Mouse (Mus musculus): ENCODE data around the gene Krtap16-1. TPM values are rescaled to one million over a fixed set of nuclear protein-coding genes. Genes with fewer than 3 reads are reported as not detected.

Krtap16-1 gene
- polyA plus RNA-seq, 1 experiment from 2014 or later, result not detected

GRCm38 (mm10) chr11:99937751-99938264 lies 48.6 kb downstream of the Krtap16-1 start:
- no peak overlapping the region for H3K4me2 ChIP-seq
- ATAC-seq (ENCODE audit: insufficient number of reproducible peaks, insufficient read depth, low FRiP score, low TSS enrichment, low read depth), result no peak
- no peaks in the 10 kb centered on the region for H3K36me3 ChIP-seq
- H3K4me1 ChIP-seq, result no peaks in the 10 kb centered on the region
- no peak overlapping the region for H3K9ac ChIP-seq
- no peak overlapping the region for H3K4me3 ChIP-seq
- H3K27ac ChIP-seq, result no peak overlapping the region
- WGBS, result 81% methylated on average over 9 of the region's 9 CpGs
- no peaks in the 10 kb centered on the region for H3K27me3 ChIP-seq
- no peaks in the 10 kb centered on the region for H3K9me3 ChIP-seq

- H3K4me3 ChIP-seq, result no peak within 1 kb of the TSS
- no peaks in the 10 kb centered on the region for H3K4me1 ChIP-seq
- no peaks in the 10 kb centered on the region for H3K9me3 ChIP-seq
- H3K4me2 ChIP-seq, result no peak within 1 kb of the TSS
- WGBS, result 90% methylated on average over 1 of the region's 1 CpGs
- H3K27ac ChIP-seq, result no peak within 1 kb of the TSS
- no peak within 1 kb of the TSS for H3K9ac ChIP-seq
- H3K36me3 ChIP-seq, result no peaks in the 10 kb centered on the region
- H3K27me3 ChIP-seq, result 0 out of 2 replicates have a peak, but pooled peaks cover 6% of the 10 kb centered on the region
- ATAC-seq (ENCODE audit: insufficient number of reproducible peaks, insufficient read depth, low FRiP score, low TSS enrichment, low read depth), result no peak
Observed at GRCm38 (mm10) chr11:99935991-99936390, 50.4 kb downstream of the Krtap16-1 start, which contains the start of gene Krtap31-2. Krtap31-2 (plus strand) TSS chr11:99936291.

Other genes with a start within 250 kb of the Krtap16-1 start
- not detected in 2 replicates for gene Gm11595, start 213.7 kb downstream of the Krtap16-1 start, polyA plus RNA-seq (2015; fragmentation: Nextera tagmentation; extraction: Ambion mirVana)
- gene Krtap4-8, start 205.9 kb downstream of the Krtap16-1 start, polyA plus RNA-seq (2015; fragmentation: Nextera tagmentation; extraction: Ambion mirVana), result not detected in 2 replicates
- gene Krtap4-9, start 201.4 kb downstream of the Krtap16-1 start, polyA plus RNA-seq (2015; fragmentation: Nextera tagmentation; extraction: Ambion mirVana), result not detected in 2 replicates
- not detected in 2 replicates for gene Gm11596, start 193.1 kb downstream of the Krtap16-1 start, polyA plus RNA-seq (2015; fragmentation: Nextera tagmentation; extraction: Ambion mirVana)
- not detected in 2 replicates for gene Gm11569, start 187.7 kb downstream of the Krtap16-1 start, polyA plus RNA-seq (2015; fragmentation: Nextera tagmentation; extraction: Ambion mirVana)
- gene Gm11554, start 182.2 kb downstream of the Krtap16-1 start, polyA plus RNA-seq (2015; fragmentation: Nextera tagmentation; extraction: Ambion mirVana), result not detected in 2 replicates
- not detected in 2 replicates for gene Krtap4-13, start 176.7 kb downstream of the Krtap16-1 start, polyA plus RNA-seq (2015; fragmentation: Nextera tagmentation; extraction: Ambion mirVana)
- not detected in 2 replicates for gene Gm11564, start 170.9 kb downstream of the Krtap16-1 start, polyA plus RNA-seq (2015; fragmentation: Nextera tagmentation; extraction: Ambion mirVana)
- not detected in 2 replicates for gene 2300003K06Rik, start 148.5 kb downstream of the Krtap16-1 start, polyA plus RNA-seq (2015; fragmentation: Nextera tagmentation; extraction: Ambion mirVana)
- not detected in 2 replicates for gene Krtap4-16, start 135.0 kb downstream of the Krtap16-1 start, polyA plus RNA-seq (2015; fragmentation: Nextera tagmentation; extraction: Ambion mirVana)
- not detected in 2 replicates for gene Gm11568, start 128.7 kb downstream of the Krtap16-1 start, polyA plus RNA-seq (2015; fragmentation: Nextera tagmentation; extraction: Ambion mirVana)
- not detected in 2 replicates for gene Gm11559, start 122.1 kb downstream of the Krtap16-1 start, polyA plus RNA-seq (2015; fragmentation: Nextera tagmentation; extraction: Ambion mirVana)
- not detected in 2 replicates for gene Krtap9-1, start 113.2 kb downstream of the Krtap16-1 start, polyA plus RNA-seq (2015; fragmentation: Nextera tagmentation; extraction: Ambion mirVana)
- gene Gm11567, start 107.4 kb downstream of the Krtap16-1 start, polyA plus RNA-seq (2015; fragmentation: Nextera tagmentation; extraction: Ambion mirVana), result not detected in 2 replicates
- not detected in 2 replicates for gene Krtap31-1, start 78.7 kb downstream of the Krtap16-1 start, polyA plus RNA-seq (2015; fragmentation: Nextera tagmentation; extraction: Ambion mirVana)
- not detected in 2 replicates for gene Gm11565, start 71.8 kb downstream of the Krtap16-1 start, polyA plus RNA-seq (2015; fragmentation: Nextera tagmentation; extraction: Ambion mirVana)
- not detected in 2 replicates for gene Krtap31-2, start 50.3 kb downstream of the Krtap16-1 start, polyA plus RNA-seq (2015; fragmentation: Nextera tagmentation; extraction: Ambion mirVana)
- gene Krtap9-5, start 38.1 kb downstream of the Krtap16-1 start, polyA plus RNA-seq (2015; fragmentation: Nextera tagmentation; extraction: Ambion mirVana), result not detected in 2 replicates
- gene Krtap29-1, start 7.5 kb downstream of the Krtap16-1 start, polyA plus RNA-seq (2015; fragmentation: Nextera tagmentation; extraction: Ambion mirVana), result not detected in 2 replicates
- gene Krtap17-1, start 7.4 kb upstream of the Krtap16-1 start, polyA plus RNA-seq (2015; fragmentation: Nextera tagmentation; extraction: Ambion mirVana), result 0.48 TPM in 2 replicates
- not detected in 2 replicates for gene Krt33a, start 29.6 kb upstream of the Krtap16-1 start, polyA plus RNA-seq (2015; fragmentation: Nextera tagmentation; extraction: Ambion mirVana)
- gene Krt33b, start 43.3 kb upstream of the Krtap16-1 start, polyA plus RNA-seq (2015; fragmentation: Nextera tagmentation; extraction: Ambion mirVana), result not detected in 2 replicates
- gene Krt34, start 55.0 kb upstream of the Krtap16-1 start, polyA plus RNA-seq (2015; fragmentation: Nextera tagmentation; extraction: Ambion mirVana), result not detected in 2 replicates
- not detected in 2 replicates for gene Krt31, start 64.0 kb upstream of the Krtap16-1 start, polyA plus RNA-seq (2015; fragmentation: Nextera tagmentation; extraction: Ambion mirVana)
- 0.36 and 0.70 TPM in 2 replicates for gene Krt32, start 101.6 kb upstream of the Krtap16-1 start, polyA plus RNA-seq (2015; fragmentation: Nextera tagmentation; extraction: Ambion mirVana)
- gene Krt35, start 109.6 kb upstream of the Krtap16-1 start, polyA plus RNA-seq (2015; fragmentation: Nextera tagmentation; extraction: Ambion mirVana), result 1.5 and 2.4 TPM in 2 replicates
- gene Krt36, start 119.0 kb upstream of the Krtap16-1 start, polyA plus RNA-seq (2015; fragmentation: Nextera tagmentation; extraction: Ambion mirVana), result 0.15 TPM in 1 of 2 replicates, not detected in the other
- 1.1 and 2.2 TPM in 2 replicates for gene Krt13, start 135.0 kb upstream of the Krtap16-1 start, polyA plus RNA-seq (2015; fragmentation: Nextera tagmentation; extraction: Ambion mirVana)
- 314 and 354 TPM in 2 replicates for gene Krt15, start 149.3 kb upstream of the Krtap16-1 start, polyA plus RNA-seq (2015; fragmentation: Nextera tagmentation; extraction: Ambion mirVana)
- 44.6 and 57.3 TPM in 2 replicates for gene Krt19, start 162.1 kb upstream of the Krtap16-1 start, polyA plus RNA-seq (2015; fragmentation: Nextera tagmentation; extraction: Ambion mirVana)
- gene Krt9, start 206.6 kb upstream of the Krtap16-1 start, polyA plus RNA-seq (2015; fragmentation: Nextera tagmentation; extraction: Ambion mirVana), result not detected in 2 replicates
- 574 and 670 TPM in 2 replicates for gene Krt14, start 221.0 kb upstream of the Krtap16-1 start, polyA plus RNA-seq (2015; fragmentation: Nextera tagmentation; extraction: Ambion mirVana)

All from embryonic facial prominence, embryonic 13.5 days (tissue).